Mouse (Mus musculus) layer of hippocampus, postnatal 14 days (tissue): ENCODE data around the gene Pir. TPM values are rescaled to one million over a fixed set of nuclear protein-coding genes. Genes with fewer than 3 reads are reported as not detected.
A peak's percentile ranks its signal among the peaks of the same experiment; 100 is the strongest.

Experiments used
- DNase-seq, 2 experiments: peaks; one replicate each; pipeline ENCODE4 v3.0.0; 2021 to 2022; ENCODE audit warnings: low spot score in 2 of 2, mixed read lengths in 1 of 2
- long read RNA-seq, 2 experiments: library from polyadenylated mRNA; stranded (forward); transcript quantifications; one replicate each; pipeline ENCODE4 v2.0.0; 2021
- total RNA-seq, 2 experiments: library from RNA; stranded (reverse); gene quantifications; 2 replicates each; pipeline ENCODE4 v1.2.3; 2021

Pir gene
- 1 to 10 TPM; 3.2 to 5.3 TPM for total RNA-seq
- long read RNA-seq, experiment 1, partial matches to known transcripts: 0 of 6 reads
- long read RNA-seq, experiment 1, other reads (novel, unspliced or antisense): 3 of 6 reads
- long read RNA-seq, experiment 2, transcript Pir-201 (10 exons, 1,599 nt): major isoform, 9 of 10 reads
- long read RNA-seq, experiment 2, partial matches to known transcripts: 0 of 10 reads
- long read RNA-seq, experiment 2, other reads (novel, unspliced or antisense): 1 of 10 reads

DNA sequence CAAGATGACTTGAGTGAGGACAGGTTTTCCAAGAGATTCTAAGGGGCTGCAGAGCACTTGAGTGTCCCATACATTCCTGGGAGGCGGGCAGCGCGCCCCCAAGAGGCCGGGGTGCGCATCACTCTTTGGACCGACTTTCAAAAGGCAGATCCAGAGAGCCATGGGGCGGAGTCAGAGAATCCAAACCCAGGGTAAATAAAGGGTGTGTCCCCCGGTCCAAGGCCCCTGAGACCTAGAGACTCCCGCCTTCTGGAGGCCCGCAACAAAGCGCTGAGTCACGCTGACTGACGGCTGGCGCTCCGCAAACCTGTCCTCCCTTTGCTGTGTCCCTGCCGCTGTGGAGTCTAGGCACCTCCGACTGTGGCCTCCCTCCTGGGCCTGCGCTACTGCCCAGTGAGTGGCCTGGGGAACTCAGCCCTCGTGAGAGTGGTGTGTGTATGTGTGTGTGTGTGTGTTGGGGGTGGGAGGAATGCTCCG lies at the start of gene Pir:
Gene Pir, plus strand, starts transcription at position 87 of the 477 bp plus-strand sequence.
- DNase-seq: peak; percentile 6 to 9

DNA sequence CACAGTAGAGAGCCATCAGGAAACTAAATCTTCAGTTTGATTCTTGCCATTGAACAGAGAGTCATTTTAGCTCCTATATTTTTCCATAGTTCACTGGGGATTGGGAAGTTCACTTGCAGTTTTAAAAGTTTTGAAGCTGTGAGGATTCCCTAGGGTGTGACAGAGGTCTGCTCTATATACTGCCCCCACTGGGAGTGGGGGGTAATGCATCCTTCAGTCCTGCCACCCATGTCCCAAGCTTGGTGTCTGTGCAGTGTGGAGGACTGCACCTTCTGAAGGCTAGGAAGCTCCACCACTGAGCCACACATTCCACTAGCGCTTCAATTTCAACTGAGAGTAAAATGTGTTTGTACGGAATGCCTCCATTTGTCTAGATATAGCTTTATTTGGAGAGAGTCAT lies 47.2 kb upstream of the Pir start:
- DNase-seq: no peak

DNA sequence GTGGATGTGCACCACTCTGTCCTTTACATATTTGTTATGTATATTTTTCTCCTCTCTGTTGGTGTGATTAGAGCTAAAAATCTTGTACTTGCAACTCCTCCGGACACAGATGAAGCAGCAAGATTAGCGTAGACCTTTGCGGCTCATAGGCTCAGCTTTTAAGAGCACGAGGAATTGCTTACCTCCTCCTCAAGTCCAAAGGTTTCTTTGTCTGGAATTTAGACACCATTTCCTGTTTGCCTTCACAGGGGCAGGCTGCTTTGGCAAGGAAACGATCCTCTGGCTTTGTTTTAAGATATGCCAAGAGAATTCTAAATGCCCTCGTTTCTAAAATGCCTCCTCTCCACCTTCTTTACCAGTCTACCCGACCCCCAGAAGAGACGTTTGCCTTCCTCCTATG lies 35.8 kb upstream of the Pir start:
- no peak for DNase-seq

DNA sequence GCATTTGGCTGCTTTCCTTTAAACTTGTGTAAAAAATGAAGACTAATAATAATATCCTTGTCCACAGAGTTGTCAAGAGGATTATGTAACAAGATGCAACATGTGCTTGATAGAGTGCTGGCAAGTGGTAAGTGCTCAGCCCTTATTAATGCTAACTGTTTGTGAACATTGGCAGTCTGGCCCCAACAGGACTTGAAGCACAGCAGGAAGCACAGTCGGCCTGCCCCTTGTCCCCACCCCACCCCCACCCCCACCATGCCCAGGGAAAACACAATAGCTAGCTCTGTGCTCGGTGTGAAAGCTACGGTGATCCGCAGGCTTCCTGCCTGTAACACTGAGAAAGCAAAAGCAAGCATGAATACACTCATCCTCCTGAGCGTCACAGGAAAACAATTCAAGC lies 23.5 kb upstream of the Pir start:
- DNase-seq: no peak

DNA sequence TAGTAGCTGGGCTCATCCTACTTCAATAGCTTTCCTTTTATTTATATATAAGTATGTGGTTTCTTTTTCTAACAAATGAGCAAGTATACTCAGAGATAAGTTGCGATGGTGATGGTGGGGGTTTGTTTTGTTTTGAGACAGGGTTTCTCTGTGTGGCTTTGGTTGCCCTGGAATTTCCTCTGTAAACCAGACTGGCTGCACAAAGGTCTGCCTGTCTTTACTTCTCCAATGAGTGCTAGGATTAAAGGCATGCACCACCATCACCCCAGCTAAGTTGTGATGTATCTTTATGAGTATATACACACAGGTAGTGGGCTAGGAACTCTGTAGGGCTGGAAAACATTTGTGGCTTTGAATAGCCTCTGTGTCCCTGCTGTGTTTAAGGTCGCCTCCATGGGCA lies 22.4 kb upstream of the Pir start:
- DNase-seq: no peak

DNA sequence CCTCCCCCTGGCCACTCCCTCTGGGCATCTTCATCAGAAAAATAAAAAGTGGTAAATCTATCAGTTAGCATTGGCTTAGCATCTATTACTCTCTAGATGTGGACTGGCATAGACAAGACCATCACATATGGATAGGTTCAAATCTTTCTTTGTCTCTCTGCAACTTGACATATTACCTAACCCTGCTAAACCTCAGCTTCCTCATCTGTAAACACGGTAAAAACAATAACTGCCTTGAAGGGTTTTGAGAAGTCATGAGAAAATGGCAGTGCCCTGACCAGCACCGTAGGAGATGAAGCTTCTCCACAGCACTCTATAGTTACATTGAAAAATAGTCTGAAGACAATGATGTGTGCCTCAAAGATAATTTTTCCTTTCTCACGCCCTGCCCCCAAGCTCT lies 12.6 kb upstream of the Pir start:
- DNase-seq: no peak

DNA sequence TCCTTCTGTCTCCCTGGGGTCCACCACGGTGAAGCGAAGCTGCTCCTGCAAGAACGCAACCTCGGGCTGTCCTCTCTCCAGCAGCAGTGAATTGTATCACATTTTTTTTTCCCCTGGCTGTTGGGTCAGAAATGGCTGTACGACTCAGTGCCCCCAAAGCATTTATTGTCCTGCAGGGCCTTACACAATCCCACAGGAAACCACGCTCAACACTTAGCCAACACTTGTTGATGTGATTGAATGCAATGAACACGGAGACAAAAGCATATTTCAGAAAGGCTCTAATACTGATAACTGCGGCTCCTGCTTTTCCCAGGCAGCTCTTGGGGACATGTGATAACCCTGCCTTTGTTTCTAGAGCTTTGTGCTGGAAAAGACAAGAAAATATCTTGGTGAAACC lies 11.1 kb upstream of the Pir start, which contains the start of gene Bmx:
Gene Bmx, minus strand, starts transcription at position 137 of the 400 bp plus-strand sequence.
- DNase-seq: no peak

DNA sequence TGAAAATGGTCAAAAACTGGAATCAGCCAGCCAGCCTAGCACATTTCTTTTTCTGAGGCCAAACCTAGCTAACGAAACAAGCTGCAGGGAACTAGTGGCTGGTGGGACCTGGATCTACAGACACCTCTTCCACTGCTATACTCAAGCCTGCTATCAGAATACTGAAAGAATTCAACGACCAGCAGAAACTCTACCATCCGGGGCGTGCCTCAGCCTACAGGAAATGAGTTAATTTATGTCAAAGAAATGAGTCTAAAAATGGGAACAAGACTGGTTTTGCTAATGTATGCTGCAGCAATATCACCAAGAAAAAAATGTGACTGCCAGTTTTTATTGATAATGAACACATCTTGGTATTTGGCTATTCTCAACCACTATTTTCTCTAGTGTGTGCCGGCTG lies 10.5 kb upstream of the Pir start:
- no peak for DNase-seq

DNA sequence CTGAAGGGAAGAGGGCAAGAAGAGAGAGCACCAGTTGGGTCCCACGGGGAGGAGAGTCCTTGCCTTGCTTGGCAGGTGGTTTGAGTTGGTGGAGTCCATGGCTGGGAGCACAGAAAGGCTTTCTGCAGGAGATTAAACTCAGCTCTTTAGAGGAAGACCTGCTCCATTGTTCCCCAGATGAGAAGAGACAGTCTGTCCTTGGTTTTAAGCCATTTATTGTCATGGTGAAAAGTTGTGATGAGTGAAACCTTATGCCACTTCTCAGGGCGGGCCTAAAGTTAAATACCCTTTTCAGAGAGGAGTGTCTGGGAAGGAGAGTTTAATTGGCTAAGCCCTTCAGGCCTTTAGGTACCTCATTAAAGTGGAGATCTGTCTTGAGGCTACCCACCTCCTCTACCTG lies 6.9 kb upstream of the Pir start:
- DNase-seq: no peak

DNA sequence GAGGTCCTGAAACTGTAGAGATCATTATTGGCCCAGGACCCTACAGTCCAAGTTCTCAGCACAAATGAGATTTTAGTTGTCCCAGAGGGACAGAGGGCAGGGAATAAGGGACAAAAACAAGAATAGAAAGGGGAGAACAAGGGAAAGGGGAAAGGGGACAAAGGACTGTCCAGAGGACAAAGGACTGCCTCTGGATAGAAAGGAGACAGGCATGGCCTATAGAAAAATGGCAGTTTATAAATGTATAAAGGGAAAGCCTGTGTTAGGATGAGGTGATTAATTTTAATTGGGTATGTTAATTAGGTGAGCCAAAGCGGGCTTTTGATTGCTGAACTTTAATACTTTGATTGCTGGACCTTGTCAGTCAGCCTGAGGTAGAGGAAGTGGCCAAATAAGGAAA lies 4.3 kb upstream of the Pir start:
- no peak for DNase-seq

DNA sequence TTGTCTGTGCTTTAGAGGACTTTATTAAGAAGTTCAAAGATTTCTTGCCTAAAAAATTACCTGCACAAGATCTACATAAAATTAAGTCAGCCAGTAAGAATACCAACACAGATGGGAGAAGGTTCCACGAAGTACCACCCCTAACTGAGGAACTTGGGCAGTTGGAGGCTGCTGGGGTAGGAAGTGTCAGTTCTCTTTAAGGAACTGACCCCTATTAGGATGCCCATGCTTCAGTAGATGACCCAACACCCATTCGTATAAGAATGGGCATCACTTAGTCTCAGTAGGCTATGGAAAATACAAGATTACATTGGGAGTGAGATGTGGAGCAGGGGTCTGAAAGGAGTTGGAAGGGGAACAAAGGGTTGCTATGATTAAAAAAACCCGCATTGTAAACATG lies 1.4 kb downstream of the Pir start:
- DNase-seq: no peak

DNA sequence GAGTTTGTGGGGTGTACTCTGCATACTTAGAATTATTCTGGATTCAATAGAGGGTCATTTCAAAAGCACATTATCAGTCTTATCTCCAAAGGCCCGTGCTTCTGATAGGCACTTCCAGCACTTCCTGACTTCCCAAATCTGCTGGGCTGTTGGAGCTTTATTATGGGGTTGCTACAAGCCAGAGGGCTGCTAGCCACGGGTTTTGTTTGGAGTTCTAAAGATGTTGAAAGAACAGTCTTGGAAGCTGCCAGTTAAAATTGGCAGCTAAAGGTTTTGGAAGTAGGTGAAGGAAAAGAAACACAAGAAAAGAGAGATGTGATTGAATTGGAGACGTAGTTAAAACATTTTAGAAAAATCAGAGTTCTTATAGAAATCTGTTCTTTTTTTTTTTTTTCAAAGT lies 6.4 kb downstream of the Pir start:
- peak in 1 of 2 experiments; percentile 20 for DNase-seq

DNA sequence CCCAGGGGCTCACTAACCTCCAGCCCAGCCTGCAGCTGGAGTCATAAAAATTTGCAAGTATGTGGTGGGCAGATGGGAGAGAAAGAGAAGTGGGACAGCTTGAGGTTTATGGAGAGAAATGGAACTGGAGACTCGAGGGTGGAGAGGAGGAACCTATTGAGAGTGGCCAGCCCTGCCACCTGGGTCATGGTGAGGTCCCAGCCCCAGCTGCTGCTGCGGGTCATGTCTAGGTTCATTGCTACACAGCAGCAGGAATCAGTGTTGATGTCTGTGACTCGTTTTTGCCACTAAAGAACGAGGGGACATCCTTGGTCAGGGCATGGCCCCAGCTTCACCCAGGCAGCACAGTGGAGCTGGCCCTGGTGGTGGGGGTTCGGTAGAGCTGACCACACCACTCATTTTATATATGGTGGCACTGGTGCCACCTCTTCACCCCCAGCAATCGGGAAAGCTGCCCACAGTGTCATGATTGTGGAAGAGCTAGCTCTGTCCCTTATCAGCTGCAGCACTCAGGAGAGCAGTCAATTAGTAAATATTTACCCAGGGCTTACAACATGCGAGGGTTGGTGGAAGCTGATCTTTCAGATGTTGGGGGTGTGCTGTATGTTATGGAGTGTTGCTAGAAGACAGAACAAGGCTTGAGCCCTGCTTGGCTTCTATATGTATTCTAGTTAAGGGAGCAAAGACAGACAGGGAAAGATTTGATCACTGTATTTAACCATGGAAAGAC lies 11.9 kb downstream of the Pir start:
- no peak for DNase-seq

DNA sequence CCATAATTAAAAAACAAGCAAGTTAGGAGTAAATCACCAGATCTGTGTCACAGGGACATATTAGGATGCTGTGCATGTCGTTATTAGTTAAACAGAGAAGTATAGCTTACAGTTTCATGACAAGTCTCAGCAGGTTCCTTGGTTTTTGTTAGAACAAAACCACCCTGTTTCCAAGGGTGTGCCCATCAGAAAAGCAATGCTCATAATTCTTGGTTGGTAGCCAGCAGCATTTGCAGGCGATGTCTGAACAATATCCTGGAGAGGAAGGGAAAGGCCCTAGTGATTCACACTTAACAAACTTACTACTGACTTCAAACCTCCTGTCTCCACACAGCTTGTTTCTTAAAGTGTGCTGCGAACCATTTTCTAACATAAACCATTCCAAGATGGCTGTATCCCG lies 14.6 kb downstream of the Pir start:
- no peak for DNase-seq

DNA sequence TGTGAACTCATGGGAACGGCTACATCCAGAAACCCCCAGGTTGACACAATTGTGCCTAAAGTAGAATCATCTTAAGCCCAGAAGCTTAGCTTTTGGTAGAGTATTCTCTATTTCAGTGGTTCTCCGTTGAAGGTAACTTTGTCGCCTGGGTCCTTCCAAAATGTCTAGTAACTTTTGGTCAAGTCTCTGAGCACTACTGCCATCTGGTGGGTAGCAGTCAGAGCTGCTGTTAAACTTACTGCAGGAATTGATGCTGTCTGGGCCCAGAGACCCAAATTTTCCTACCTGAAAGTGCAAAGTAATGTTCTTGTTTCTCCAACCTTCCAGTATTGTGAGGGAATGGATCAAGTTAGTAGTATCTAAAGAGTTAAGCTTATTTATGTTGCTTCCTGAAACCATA lies 17.9 kb downstream of the Pir start:
- peak in 1 of 2 experiments; percentile 9 for DNase-seq

DNA sequence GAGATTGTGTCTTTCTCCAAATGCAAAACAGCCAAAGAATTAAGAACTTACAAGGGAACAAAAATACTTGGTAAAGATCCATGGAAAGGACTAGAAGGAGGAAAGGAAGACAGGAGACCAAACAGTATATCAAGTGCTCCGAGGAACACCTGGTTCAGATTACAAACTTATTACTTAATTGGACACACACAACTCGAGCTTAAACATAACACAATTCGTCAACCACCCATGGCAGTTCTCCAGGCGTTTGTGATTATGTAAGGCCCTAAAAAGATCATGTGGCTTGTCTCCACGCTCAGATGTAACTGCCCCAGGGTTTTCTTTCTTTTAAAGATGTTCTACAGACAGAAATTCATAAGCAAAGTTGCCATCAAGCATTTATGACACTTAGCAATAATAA lies 22.0 kb downstream of the Pir start:
- DNase-seq: no peak

DNA sequence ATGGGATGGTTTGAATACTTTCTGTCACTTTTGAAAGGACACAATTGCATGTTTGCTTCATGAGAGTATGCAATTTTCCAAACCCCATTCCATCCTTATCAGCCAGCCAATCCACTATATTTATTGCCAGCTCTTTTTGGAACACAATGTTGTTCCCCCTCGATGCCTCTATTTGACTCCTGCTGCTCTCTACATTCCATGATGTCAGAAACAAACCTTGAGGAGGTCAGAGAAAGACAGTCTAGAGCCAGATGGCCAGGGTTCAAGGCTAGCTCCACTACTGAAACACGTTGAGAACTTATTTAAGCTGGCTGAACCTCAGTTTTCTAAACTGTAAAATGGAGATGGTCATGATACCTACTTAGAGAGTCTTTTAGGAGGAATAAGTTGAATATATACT lies 37.1 kb downstream of the Pir start:
- DNase-seq: no peak

DNA sequence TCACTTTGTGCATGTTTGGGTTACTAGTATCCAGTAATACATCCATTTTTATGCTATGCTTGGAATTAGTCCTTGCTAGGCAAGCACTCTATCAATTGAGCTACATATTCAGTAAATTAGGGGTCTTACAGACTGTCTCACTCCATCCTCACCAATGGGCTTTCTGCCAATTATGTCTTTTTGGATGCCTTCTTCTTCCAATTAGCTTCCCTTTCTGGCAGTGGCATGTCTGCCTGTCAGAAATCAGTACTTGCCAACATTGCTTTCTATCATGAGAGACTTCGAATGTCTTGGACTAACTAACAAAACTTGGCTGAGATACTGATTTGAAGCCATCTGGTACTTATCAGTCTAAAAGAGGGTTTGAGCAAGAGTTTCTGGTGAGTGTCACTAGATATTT lies 44.7 kb downstream of the Pir start:
- DNase-seq: peak in 1 of 2 experiments; percentile 4

DNA sequence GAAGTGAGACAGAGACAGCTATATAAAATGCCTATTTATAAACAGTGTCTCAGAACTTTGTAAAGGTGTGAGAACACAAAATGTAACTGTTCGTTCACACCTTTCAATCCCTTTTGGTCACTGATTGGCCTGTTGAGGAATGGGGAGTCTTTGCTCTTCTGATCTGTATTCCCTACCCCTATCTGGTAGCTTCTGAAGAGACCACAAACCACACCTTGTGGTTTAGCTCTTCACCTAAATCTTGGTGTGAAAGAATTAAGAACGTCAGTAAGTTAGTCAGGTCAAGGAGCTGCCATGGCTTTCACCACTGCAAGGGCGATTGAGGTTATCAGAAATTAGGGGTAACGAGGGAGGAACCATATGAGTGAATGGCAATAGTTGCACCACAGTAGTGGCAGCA lies 49.4 kb downstream of the Pir start:
- DNase-seq: no peak

DNA sequence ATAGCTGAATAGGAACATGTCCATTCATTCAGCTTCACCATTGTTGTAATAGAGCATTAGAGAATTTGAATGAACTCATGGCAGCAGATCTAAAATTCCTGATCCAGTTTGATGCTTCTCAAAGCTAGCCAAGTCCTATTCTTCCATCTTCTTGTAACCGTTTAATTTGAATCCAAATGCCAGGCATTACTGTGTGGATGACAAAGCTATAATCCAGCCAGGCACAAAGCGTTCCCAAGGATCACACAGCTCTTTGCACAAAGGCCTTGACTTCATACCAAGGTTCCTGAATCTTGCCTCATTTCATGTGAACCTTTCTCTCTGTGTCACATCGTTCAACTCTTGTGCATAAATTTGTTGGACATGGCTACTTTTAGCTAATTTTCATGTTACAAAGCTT lies 50.9 kb downstream of the Pir start:
- no peak for DNase-seq

DNA sequence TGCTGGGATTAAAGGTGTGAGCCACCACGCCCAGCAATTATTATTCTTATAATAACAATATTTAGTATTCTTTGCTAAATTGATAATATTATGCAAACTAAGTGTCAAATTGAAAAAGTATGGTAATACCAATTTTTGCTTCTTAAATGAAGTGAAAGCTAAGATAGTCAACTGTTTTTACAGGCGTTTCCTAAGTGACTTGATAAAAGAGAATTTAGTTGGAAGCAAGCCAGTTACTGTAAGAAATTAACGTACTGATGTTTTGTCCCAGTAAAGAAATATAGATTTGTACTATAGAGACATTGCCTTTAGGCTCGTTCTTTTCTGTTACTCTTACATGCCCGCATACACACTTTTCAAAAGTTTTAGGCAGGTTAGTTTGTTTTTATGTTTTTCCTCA lies 53.3 kb downstream of the Pir start:
- DNase-seq: no peak

DNA sequence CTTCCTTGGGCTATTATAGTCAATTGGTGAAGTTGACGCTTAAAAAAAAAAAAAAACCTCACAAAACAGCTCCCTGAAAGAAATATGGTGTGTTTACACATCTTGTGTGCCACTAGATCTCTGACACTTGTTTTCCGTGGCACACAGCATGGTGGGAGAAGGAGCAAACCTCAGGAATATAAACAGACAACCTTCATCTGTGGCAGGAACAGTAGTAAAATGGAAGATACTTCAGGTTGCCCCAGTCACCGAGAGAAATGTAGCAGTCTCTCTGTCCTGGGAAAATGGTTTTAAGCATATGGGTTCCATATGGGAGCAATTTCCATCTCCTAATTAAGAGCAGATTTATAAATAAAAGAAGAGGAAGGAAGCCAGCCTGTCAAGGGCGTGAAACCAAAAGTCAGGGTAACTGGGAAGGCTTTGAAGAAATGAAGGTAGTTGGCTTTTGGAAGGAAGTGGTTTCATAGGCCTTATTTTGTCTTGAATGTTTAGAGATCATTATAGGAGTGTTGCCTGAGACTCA lies 54.3 kb downstream of the Pir start:
- DNase-seq: no peak

DNA sequence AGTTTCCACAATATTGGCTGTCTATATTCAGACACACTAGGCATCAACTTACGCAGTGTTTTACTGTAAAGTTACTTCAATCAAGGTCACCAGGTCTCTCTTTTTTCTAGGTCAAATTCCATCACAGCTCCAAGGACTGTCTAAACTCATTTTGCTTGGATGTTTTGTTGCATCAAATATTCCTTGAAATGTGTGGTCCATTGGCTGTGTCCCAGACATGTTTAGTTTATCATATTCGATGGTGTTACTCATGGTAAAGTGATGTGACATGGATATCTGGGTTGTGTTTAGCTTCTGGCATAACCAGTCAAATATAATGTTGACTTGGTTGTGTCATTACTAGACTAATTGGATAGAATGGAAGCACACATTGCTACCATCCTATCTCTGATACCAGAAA lies 61.2 kb downstream of the Pir start:
- no peak for DNase-seq
